Mouse (Mus musculus) heart, adult 2 months (tissue): ENCODE results near the gene Rcc2.

Experiments
- CTCF ChIP-seq: fragments of 200-600 bp; IDR thresholded peaks from 2 replicates; pipeline ENCODE4 v1.8.1; 2022; ENCODE audit warnings: antibody characterized with exemption, mild to moderate bottlenecking, moderate library complexity
- EP300 ChIP-seq: fragments of 200-500 bp; IDR thresholded peaks from 2 replicates; pipeline ENCODE4 v1.6.1; 2011; ENCODE audit warnings: low read depth, low read length, control low read depth; ENCODE audit not compliant: insufficient read depth
- POLR2A ChIP-seq: fragments of 200-500 bp; IDR thresholded peaks from 2 replicates; pipeline ENCODE4 v1.6.1; 2011; ENCODE audit warnings: mild to moderate bottlenecking, low read depth, low read length, control low read depth; ENCODE audit not compliant: insufficient read depth

GRCm38 (mm10) chr4:140763158-140763557 is 62.8 kb downstream of the Rcc2 start:
- TF ChIP-seq CTCF (peak; percentile 76), POLR2A (no peak), EP300 (no peak)
